Mouse (Mus musculus) stomach, embryonic 15.5 days (tissue): Measurements from ENCODE around the gene BC035044. TPM values are rescaled to one million over a fixed set of nuclear protein-coding genes. Genes with fewer than 3 reads are reported as not detected.

Experiments
- ATAC-seq: fragments of 200-750 bp; cut with Nextera tagmentation; 2 replicates; pipeline ENCODE4 v1.8.0; 2017; ENCODE audit warnings: low read depth, moderate number of reproducible peaks, moderate TSS enrichment; ENCODE audit not compliant: insufficient read depth, low FRiP score
- H3K27ac ChIP-seq: fragments of 300-500 bp; sonication (generic); 2 replicates; pipeline ENCODE4 v1.5.1; 2015; ENCODE audit warnings: mild to moderate bottlenecking, inconsistent platforms
- H3K27me3 ChIP-seq: fragments of 300-500 bp; sonication (generic); replicated peaks from 2 replicates; pipeline ENCODE4 v1.6.1; 2015; ENCODE audit warnings: inconsistent platforms
- H3K36me3 ChIP-seq: fragments of 300-500 bp; sonication (generic); 2 replicates; pipeline ENCODE4 v1.6.1; 2015; ENCODE audit warnings: inconsistent platforms
- H3K4me1 ChIP-seq: fragments of 300-500 bp; sonication (generic); 2 replicates; pipeline ENCODE4 v1.6.1; 2015; ENCODE audit warnings: inconsistent platforms
- H3K4me2 ChIP-seq: fragments of 300-500 bp; sonication (generic); 2 replicates; pipeline ENCODE4 v1.6.1; 2015; ENCODE audit warnings: mild to moderate bottlenecking, inconsistent platforms
- H3K4me3 ChIP-seq: fragments of 300-500 bp; sonication (generic); replicated peaks from 2 replicates; pipeline ENCODE4 v1.5.1; 2015; ENCODE audit warnings: inconsistent platforms
- H3K9ac ChIP-seq: fragments of 300-500 bp; sonication (generic); 2 replicates; pipeline ENCODE4 v1.6.1; 2015; ENCODE audit warnings: inconsistent platforms
- H3K9me3 ChIP-seq: fragments of 300-500 bp; sonication (generic); 2 replicates; pipeline ENCODE4 v1.6.1; 2016; ENCODE audit warnings: inconsistent platforms
- whole genome bisulfite sequencing: fragments of 180-500 bp; shearing (Covaris S2); methylation state at CpG from one replicate; pipeline ENCODE4 v1.1.7; 2015; 5-methylcytosine and 5-hydroxymethylcytosine counted together
- polyA plus RNA-seq: library from polyadenylated mRNA; unstranded; fragments of >200 nt; fragmentation: Nextera tagmentation; extraction: Ambion mirVana; gene quantifications from 2 replicates; pipeline ENCODE4 v1.2.1, GENCODE M21; 2015

Gene BC035044
- polyA plus RNA-seq, 1 experiment from 2014 or later: 1.6 TPM

- peak; percentile 72 for ATAC-seq
- H3K4me2 ChIP-seq: peak overlapping the region; percentile 80
- H3K27me3 ChIP-seq: no peaks in the 10 kb centered on the region
- H3K4me1 ChIP-seq: peaks cover 17% of the 10 kb centered on the region
- WGBS: under 1% methylated on average over 49 of the region's 49 CpGs
- no peaks in the 10 kb centered on the region for H3K9me3 ChIP-seq
- H3K9ac ChIP-seq: peak overlapping the region; percentile 52
- H3K36me3 ChIP-seq: no peaks in the 10 kb centered on the region
- peak overlapping the region; percentile 95 for H3K27ac ChIP-seq
- H3K4me3 ChIP-seq: peak overlapping the region; percentile 63
Observed at GRCm38 (mm10) chr6:128838342-128839265, 52.3 kb downstream of the BC035044 start.

- H3K27me3 ChIP-seq: no peaks in the 10 kb centered on the region
- peaks cover 17% of the 10 kb centered on the region for H3K4me1 ChIP-seq
- peak overlapping the region; percentile 80 for H3K4me2 ChIP-seq
- no peaks in the 10 kb centered on the region for H3K36me3 ChIP-seq
- H3K4me3 ChIP-seq: peak overlapping the region; percentile 63
- peak overlapping the region; percentile 85 for H3K27ac ChIP-seq
- ATAC-seq: no peak
- 3% methylated on average over 14 of the region's 14 CpGs for WGBS
- H3K9me3 ChIP-seq: no peaks in the 10 kb centered on the region
- no peak overlapping the region; the same call in 1 of the 2 replicates for H3K9ac ChIP-seq
Observed at GRCm38 (mm10) chr6:128837454-128838341, 53.2 kb downstream of the BC035044 start.

GRCm38 (mm10) chr6:128836955-128837334 lies 54.0 kb downstream of the BC035044 start:
- Histone ChIP-seq H3K9me3 (no peaks in the 10 kb centered on the region), H3K27me3 (no peaks in the 10 kb centered on the region), H3K36me3 (no peaks in the 10 kb centered on the region), H3K27ac (peak overlapping the region; percentile 85; the same call in 1 of the 2 replicates), H3K4me2 (peak overlapping the region; percentile 80), H3K4me1 (peaks cover 14% of the 10 kb centered on the region), H3K9ac (no peak overlapping the region), H3K4me3 (peak overlapping the region; percentile 63; the same call in 1 of the 2 replicates)
- 81% methylated on average over 6 of the region's 6 CpGs for WGBS
- ATAC-seq: no peak

GRCm38 (mm10) chr6:128836191-128836954 lies 54.6 kb downstream of the BC035044 start:
- Histone ChIP-seq H3K27me3 (no peaks in the 10 kb centered on the region), H3K4me3 (no peak overlapping the region)

DNA sequence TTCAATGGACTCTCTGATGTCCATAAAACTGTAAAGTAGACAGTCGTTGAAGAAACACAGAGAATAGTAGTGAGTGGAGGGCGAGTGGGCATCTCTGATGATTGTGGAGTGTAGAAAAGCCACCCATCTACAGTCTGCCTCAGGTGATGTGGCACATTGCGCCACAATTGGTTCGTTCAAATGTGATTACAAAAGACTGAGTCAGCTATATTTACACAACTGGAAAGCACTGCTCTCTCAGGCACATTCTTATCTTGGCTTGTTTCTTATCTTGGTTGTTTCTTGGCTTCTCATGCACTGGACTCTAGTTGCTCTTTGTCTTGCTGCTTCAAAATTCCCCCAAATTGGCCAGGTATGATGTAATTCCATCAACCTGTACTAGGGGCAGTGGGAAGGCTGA lies 55.4 kb downstream of the BC035044 start:
- WGBS: 62% methylated on average over 4 of the region's 4 CpGs
- no peak overlapping the region for H3K4me3 ChIP-seq
- H3K9ac ChIP-seq: no peak overlapping the region
- no peak overlapping the region for H3K27ac ChIP-seq
- no peaks in the 10 kb centered on the region for H3K27me3 ChIP-seq
- H3K36me3 ChIP-seq: no peaks in the 10 kb centered on the region
- H3K4me2 ChIP-seq: no peak overlapping the region
- no peaks in the 10 kb centered on the region for H3K9me3 ChIP-seq
- H3K4me1 ChIP-seq: peaks cover 9% of the 10 kb centered on the region
- ATAC-seq: no peak

More at GRCm38 (mm10) chr6:128836191-128836954, 54.6 kb downstream of the BC035044 start:
- ATAC-seq: no peak
- Histone ChIP-seq H3K27ac (no peak overlapping the region), H3K9ac (no peak overlapping the region), H3K4me1 (peaks cover 9% of the 10 kb centered on the region), H3K36me3 (no peaks in the 10 kb centered on the region), H3K4me2 (no peak overlapping the region), H3K9me3 (no peaks in the 10 kb centered on the region)
- 69% methylated on average over 8 of the region's 8 CpGs for WGBS

DNA sequence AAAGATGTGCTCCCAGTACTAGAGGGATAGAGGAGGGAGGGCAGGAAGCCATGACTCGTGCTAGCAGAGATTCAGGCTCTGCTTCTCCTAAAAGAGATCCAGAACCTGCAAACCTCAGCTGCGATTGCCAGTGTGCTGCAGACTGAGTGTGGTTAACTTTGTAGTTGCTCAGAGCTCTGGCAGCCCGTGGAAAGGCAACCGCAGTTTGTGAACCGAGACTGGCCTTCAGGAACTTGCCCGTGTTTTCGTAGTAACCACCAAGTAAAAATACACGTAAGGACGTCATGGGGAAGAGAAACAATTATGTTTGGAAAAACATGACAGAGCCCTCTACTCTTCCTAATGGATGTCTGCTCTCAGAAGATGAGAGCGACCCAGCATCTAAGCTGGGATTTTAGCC lies 57.9 kb downstream of the BC035044 start:
- Histone ChIP-seq H3K9me3 (no peaks in the 10 kb centered on the region), H3K4me1 (0 out of 2 replicates have a peak, but pooled peaks cover 4% of the 10 kb centered on the region), H3K9ac (no peak overlapping the region), H3K36me3 (no peaks in the 10 kb centered on the region), H3K4me2 (no peak overlapping the region), H3K27ac (no peak overlapping the region), H3K4me3 (no peak overlapping the region), H3K27me3 (no peaks in the 10 kb centered on the region)
- 86% methylated on average over 10 of the region's 10 CpGs for WGBS
- ATAC-seq: no peak

DNA sequence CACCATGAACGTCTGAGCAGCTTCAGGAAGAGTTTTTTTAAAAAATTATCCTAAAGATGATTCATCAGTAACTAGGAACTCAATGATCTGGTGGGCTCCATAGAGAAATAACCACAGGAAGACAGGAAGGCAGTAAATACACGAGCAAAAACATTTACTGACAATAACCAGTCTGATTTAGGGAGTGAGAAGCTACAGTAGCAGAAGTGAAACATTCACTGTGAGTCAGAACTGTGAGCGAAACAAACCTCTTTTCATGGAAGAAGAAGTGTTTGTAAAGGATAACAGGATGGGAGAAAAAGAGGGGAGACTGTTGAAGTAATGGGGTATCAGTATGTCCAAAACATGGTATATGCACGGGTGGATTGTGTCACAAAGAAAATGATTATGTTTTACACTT lies 61.1 kb downstream of the BC035044 start:
- H3K9ac ChIP-seq: no peak overlapping the region
- no peak for ATAC-seq
- H3K4me3 ChIP-seq: no peak overlapping the region
- H3K9me3 ChIP-seq: no peaks in the 10 kb centered on the region
- H3K4me2 ChIP-seq: no peak overlapping the region
- H3K27me3 ChIP-seq: no peaks in the 10 kb centered on the region
- no peak overlapping the region for H3K27ac ChIP-seq
- no peaks in the 10 kb centered on the region for H3K4me1 ChIP-seq
- H3K36me3 ChIP-seq: no peaks in the 10 kb centered on the region
- 61% methylated on average over 4 of the region's 4 CpGs for WGBS

- H3K4me3 ChIP-seq: no peak overlapping the region
- no peak overlapping the region for H3K9ac ChIP-seq
- no peak for ATAC-seq
- 81% methylated on average over 3 of the region's 3 CpGs for WGBS
- no peaks in the 10 kb centered on the region for H3K9me3 ChIP-seq
- H3K27ac ChIP-seq: no peak overlapping the region
- H3K4me2 ChIP-seq: no peak overlapping the region
- no peaks in the 10 kb centered on the region for H3K4me1 ChIP-seq
- H3K36me3 ChIP-seq: no peaks in the 10 kb centered on the region
- H3K27me3 ChIP-seq: no peaks in the 10 kb centered on the region
Observed at GRCm38 (mm10) chr6:128826781-128827180, 64.1 kb downstream of the BC035044 start.

- WGBS: 88% methylated on average over 6 of the region's 6 CpGs
- H3K4me3 ChIP-seq: no peak within 1 kb of the TSS
- no peak within 1 kb of the TSS for H3K4me2 ChIP-seq
- H3K27ac ChIP-seq: no peak within 1 kb of the TSS
- no peaks in the 10 kb centered on the region for H3K9me3 ChIP-seq
- no peaks in the 10 kb centered on the region for H3K36me3 ChIP-seq
- H3K9ac ChIP-seq: no peak within 1 kb of the TSS
- H3K4me1 ChIP-seq: no peaks in the 10 kb centered on the region
- no peak for ATAC-seq
- no peaks in the 10 kb centered on the region for H3K27me3 ChIP-seq
Observed at GRCm38 (mm10) chr6:128826132-128826531, 64.8 kb downstream of the BC035044 start, which contains the start of the genes Gm44511 and Klrb1b. Gene Gm44511, minus strand, starts transcription at chr6:128826315. Gene Klrb1b, minus strand, starts transcription at chr6:128826331.

GRCm38 (mm10) chr6:128818083-128818802 lies 72.7 kb downstream of the BC035044 start:
- Histone ChIP-seq H3K27me3 (no peaks in the 10 kb centered on the region), H3K36me3 (no peaks in the 10 kb centered on the region), H3K9me3 (no peaks in the 10 kb centered on the region), H3K4me1 (no peaks in the 10 kb centered on the region), H3K27ac (no peak overlapping the region), H3K4me2 (no peak overlapping the region), H3K4me3 (no peak overlapping the region), H3K9ac (no peak overlapping the region)
- ATAC-seq: no peak
- 77% methylated on average over 4 of the region's 4 CpGs for WGBS

GRCm38 (mm10) chr6:128808532-128808931 lies 82.4 kb downstream of the BC035044 start:
- no peaks in the 10 kb centered on the region for H3K36me3 ChIP-seq
- no peak overlapping the region for H3K4me3 ChIP-seq
- H3K9me3 ChIP-seq: no peaks in the 10 kb centered on the region
- no peak for ATAC-seq
- WGBS: 87% methylated on average over 5 of the region's 5 CpGs
- no peaks in the 10 kb centered on the region for H3K27me3 ChIP-seq
- H3K4me2 ChIP-seq: no peak overlapping the region
- H3K27ac ChIP-seq: no peak overlapping the region
- H3K4me1 ChIP-seq: no peaks in the 10 kb centered on the region
- no peak overlapping the region for H3K9ac ChIP-seq
